Mouse (Mus musculus) embryonic facial prominence, embryonic 11.5 days (tissue): ENCODE data around the gene Ncf1. TPM values are rescaled to one million over a fixed set of nuclear protein-coding genes. Genes with fewer than 3 reads are reported as not detected.

ENCODE experiments used
- ATAC-seq: fragments of 200-750 bp; cut with Nextera tagmentation; replicated peaks from 2 replicates; pipeline ENCODE4 v1.8.0; 2017; ENCODE audit warnings: low read depth; ENCODE audit not compliant: insufficient number of reproducible peaks, low FRiP score, low TSS enrichment
- DNase-seq: peaks from one replicate; pipeline ENCODE4 v3.0.0-alpha.2; 2015; ENCODE audit warnings: low spot score
- H3K27ac ChIP-seq: fragments of 300-500 bp; sonication (generic); replicated peaks from 2 replicates; pipeline ENCODE4 v1.5.1; 2014; ENCODE audit warnings: mild to moderate bottlenecking, low read depth, low read length, control low read depth
- H3K27me3 ChIP-seq: fragments of 300-500 bp; sonication (generic); 2 replicates; pipeline ENCODE4 v1.6.1; 2014; ENCODE audit warnings: mild to moderate bottlenecking, low read length, moderate library complexity, mixed read lengths; ENCODE audit not compliant: control insufficient read depth, insufficient read depth
- H3K36me3 ChIP-seq: fragments of 300-500 bp; sonication (generic); replicated peaks from 2 replicates; pipeline ENCODE4 v1.6.1; 2014; ENCODE audit warnings: low read depth, mild to moderate bottlenecking, low read length, moderate library complexity, mixed read lengths; ENCODE audit not compliant: control insufficient read depth, insufficient read depth
- H3K4me1 ChIP-seq: fragments of 300-500 bp; sonication (generic); 2 replicates; pipeline ENCODE4 v1.6.1; 2014; ENCODE audit warnings: low read length, mixed read lengths; ENCODE audit not compliant: control insufficient read depth, insufficient read depth
- H3K4me2 ChIP-seq: fragments of 300-500 bp; sonication (generic); 2 replicates; pipeline ENCODE4 v1.6.1; 2014; ENCODE audit warnings: low read depth, mild to moderate bottlenecking, control low read depth, low read length, moderate library complexity
- H3K4me3 ChIP-seq: fragments of 300-500 bp; sonication (generic); 2 replicates; pipeline ENCODE4 v1.5.1; 2014; ENCODE audit warnings: low read depth, low read length, control low read depth
- H3K9ac ChIP-seq: fragments of 300-500 bp; sonication (generic); replicated peaks from 2 replicates; pipeline ENCODE4 v1.6.1; 2014; ENCODE audit warnings: mild to moderate bottlenecking, control low read depth, low read length
- H3K9me3 ChIP-seq: fragments of 300-500 bp; sonication (generic); replicated peaks from 2 replicates; pipeline ENCODE4 v1.6.1; 2016; ENCODE audit warnings: mild to moderate bottlenecking, low read length, inconsistent platforms, mixed read lengths; ENCODE audit not compliant: control insufficient read depth
- WGBS: fragments of 180-500 bp; shearing (Covaris S2); extraction: QIAGEN DNeasy Blood & Tissue Kit; methylation state at CpG from one replicate; pipeline ENCODE4 v1.1.7; 2014; 5-methylcytosine and 5-hydroxymethylcytosine counted together
- polyA plus RNA-seq: library from polyadenylated mRNA; unstranded; fragments of >200 nt; fragmentation: Nextera tagmentation; extraction: Ambion mirVana; gene quantifications from 2 replicates; pipeline ENCODE4 v1.2.1, GENCODE M21; 2014

Ncf1 gene
- polyA plus RNA-seq, 1 experiment from 2014 or later, result 2.5 TPM

DNA sequence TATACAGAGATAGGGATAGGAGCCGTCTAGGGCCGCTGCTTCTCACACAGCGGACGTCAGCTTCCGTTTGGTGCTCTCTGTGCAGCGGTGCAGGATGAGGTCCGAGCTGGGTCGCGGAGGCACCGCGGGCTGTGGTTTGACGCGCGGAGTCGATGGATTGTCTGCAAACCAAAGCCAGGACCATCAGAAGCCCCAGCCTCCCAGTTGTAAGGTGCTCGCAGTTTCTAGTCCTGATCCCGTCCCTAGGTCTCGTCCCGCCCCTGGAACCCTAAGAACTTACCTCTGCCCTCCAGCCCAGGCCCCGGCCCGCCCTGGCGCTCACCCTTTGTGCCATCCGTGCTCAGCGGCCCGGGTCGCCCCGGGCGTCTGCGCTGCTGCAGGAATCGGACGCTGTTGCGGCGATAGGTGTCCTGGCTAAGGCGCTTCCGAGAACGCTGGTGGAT, 7.7 kb downstream of the Ncf1 start:
- peak overlapping the region; percentile 8 for H3K4me3 ChIP-seq
- 2% methylated on average over 36 of the region's 36 CpGs for WGBS
- peaks cover 6% of the 10 kb centered on the region; the same call in 1 of the 2 replicates for H3K4me1 ChIP-seq
- DNase-seq (peak; percentile 41), ATAC-seq (no peak)
- no peaks in the 10 kb centered on the region for H3K36me3 ChIP-seq
- peak overlapping the region; percentile 62 for H3K9ac ChIP-seq
- no peak overlapping the region for H3K27ac ChIP-seq
- H3K9me3 ChIP-seq, result no peaks in the 10 kb centered on the region
- H3K27me3 ChIP-seq, result no peaks in the 10 kb centered on the region
- H3K4me2 ChIP-seq, result peak overlapping the region; percentile 54

DNA sequence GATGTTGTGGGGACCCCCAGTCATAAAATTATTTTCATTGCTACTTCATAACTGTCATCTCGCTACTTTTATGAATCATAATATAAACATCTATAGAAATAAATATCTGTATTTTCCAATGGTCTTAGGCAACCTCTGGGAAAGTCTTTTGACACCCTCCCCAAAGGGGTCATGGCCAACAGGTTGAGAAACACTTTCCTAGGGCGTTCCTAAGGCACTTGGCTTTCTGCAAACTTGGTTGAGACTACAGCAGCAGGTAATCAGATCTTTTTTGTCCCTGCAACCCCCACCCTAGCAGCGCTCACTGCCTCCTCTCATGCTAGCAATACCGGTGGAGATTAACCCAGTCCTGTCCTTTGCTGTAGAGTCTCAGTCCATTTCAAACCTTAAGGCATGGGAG, 8.1 kb downstream of the Ncf1 start:
- Histone ChIP-seq H3K4me1 (0 out of 2 replicates have a peak, but pooled peaks cover 3% of the 10 kb centered on the region), H3K4me3 (no peak overlapping the region; the same call in 1 of the 2 replicates), H3K27ac (no peak overlapping the region), H3K4me2 (0 out of 2 replicates have a peak overlapping the region, but pooled peaks have one; percentile 54), H3K9me3 (no peaks in the 10 kb centered on the region), H3K9ac (peak overlapping the region; percentile 62), H3K27me3 (no peaks in the 10 kb centered on the region), H3K36me3 (no peaks in the 10 kb centered on the region)
- DNase-seq, result no peak
- ATAC-seq, result no peak
- WGBS, result 37% methylated on average over 4 of the region's 4 CpGs

DNA sequence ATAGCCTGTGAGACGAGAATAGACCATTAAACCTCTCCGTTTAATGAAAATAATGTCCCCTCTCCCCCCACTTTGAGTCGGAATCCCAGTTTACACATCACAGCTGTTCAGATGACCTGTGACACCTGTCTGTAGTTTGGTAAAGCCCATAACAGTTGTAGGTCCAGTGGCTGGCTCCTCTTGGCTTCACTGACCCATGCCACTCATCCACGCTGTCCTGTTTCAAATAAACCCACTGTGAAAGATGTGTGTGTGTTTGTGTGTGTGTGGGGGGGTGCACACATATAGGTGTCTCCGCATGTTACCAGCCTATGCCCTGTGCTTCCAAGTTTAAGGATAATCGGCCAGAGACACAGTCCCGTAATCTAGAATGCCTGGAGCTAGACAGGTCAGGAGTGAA, 11.5 kb downstream of the Ncf1 start:
- no peak overlapping the region for H3K9ac ChIP-seq
- H3K4me3 ChIP-seq, result no peak overlapping the region
- H3K9me3 ChIP-seq, result no peaks in the 10 kb centered on the region
- H3K27me3 ChIP-seq, result no peaks in the 10 kb centered on the region
- H3K36me3 ChIP-seq, result no peaks in the 10 kb centered on the region
- WGBS, result 90% methylated on average over 7 of the region's 7 CpGs
- DNase-seq (no peak), ATAC-seq (no peak)
- no peak overlapping the region for H3K4me2 ChIP-seq
- H3K4me1 ChIP-seq, result 0 out of 2 replicates have a peak, but pooled peaks cover 3% of the 10 kb centered on the region
- no peak overlapping the region for H3K27ac ChIP-seq

DNA sequence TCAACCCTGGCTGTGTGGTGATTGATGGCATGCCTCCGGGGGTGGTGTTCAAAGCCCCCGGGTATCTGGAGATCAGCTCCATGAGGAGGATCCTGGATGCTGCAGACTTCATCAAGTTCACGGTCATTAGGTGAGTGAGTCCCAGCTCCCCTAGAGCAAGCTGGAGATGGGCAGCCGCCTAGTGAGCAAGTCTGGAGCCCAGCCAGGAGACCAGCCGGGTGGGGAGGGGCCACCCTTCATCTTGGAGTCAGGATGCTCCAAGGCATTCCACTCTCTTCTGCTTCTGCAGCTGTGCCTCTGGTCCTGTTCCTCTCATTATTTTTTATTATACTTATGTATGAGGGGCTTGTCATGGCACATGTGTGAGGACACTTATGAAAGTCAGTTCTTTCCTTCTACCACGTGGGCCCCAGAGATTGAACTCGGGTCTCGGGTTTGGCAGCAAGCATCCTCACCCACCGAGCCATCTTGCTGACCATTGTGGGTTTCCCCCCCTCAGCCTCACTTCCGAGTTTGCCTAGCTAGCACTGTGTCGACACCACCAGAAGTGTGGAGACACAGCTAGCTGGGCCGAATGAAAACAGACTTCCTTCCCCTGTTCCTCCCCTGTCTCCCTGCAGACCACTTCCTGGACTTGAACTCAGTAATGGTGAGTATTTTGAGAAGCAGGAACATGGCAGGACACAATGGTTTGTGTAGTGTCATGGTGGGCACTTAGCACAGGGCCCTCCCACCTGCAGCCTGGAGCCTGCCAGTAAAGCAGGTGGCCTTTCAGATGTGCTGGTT, 15.2 kb downstream of the Ncf1 start:
- DNase-seq, result no peak
- Histone ChIP-seq H3K27me3 (no peaks in the 10 kb centered on the region), H3K4me2 (no peak overlapping the region), H3K9me3 (no peaks in the 10 kb centered on the region), H3K4me3 (no peak overlapping the region), H3K9ac (no peak overlapping the region), H3K27ac (no peak overlapping the region), H3K36me3 (no peaks in the 10 kb centered on the region), H3K4me1 (no peaks in the 10 kb centered on the region)
- no peak for ATAC-seq
- WGBS, result 81% methylated on average over 12 of the region's 12 CpGs

DNA sequence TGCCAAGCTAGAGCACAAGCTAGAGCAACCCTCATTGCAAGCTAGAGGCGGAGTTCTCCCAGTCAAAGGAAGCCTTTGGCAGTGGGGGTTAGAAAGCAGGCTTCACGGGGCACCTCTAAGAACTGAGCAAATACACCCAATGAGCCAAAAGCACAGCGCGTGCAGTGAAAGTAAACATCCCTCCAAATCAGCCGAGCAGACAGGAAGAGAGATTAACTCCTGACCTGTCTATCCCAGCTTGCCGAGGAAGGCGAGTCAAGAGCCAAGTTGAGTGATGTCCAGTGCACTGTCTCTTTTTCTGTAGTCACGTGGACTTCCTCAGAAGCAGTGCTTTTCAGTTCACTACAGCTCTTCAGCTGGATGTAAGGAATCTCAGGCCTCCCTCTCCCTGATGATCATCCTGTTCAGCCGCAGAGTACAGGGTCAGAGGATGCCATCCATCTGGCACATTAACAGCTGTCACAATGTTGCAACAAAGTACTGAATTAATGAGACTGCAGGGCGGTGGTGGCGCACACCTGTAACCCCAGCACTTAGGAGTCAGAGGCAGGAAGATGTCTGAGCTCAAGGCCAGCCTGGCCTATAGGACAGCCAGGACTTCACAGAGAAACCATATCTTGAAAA, 19.4 kb downstream of the Ncf1 start:
- H3K36me3 ChIP-seq, result no peaks in the 10 kb centered on the region
- no peak for ATAC-seq
- no peak overlapping the region for H3K4me3 ChIP-seq
- 58% methylated on average over 11 of the region's 11 CpGs for WGBS
- no peak for DNase-seq
- H3K27me3 ChIP-seq, result no peaks in the 10 kb centered on the region
- no peak overlapping the region for H3K4me2 ChIP-seq
- H3K27ac ChIP-seq, result no peak overlapping the region
- H3K4me1 ChIP-seq, result no peaks in the 10 kb centered on the region
- H3K9me3 ChIP-seq, result no peaks in the 10 kb centered on the region
- no peak overlapping the region for H3K9ac ChIP-seq

DNA sequence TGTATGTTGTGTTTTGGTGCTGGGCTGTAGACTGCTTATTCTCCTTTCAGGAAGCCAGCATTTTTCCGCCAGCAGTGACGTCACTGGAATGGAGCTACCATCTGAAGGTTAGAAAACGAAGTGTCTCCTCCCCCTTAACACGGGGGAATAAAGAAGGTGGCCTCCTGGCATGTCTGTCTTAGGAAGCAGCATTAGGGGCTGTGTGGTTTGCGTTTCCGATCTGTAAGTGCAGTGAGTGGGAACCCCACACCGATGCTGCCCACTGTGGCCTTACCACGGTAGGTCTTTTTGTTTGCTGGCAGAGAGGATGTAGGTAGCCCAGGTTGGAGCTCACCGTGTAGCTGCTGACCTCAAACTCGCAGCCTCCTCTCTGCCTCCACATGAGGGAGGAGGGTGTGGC, 22.7 kb downstream of the Ncf1 start:
- Histone ChIP-seq H3K4me2 (no peak overlapping the region), H3K27me3 (no peaks in the 10 kb centered on the region), H3K36me3 (no peaks in the 10 kb centered on the region), H3K4me1 (no peaks in the 10 kb centered on the region), H3K9me3 (no peaks in the 10 kb centered on the region), H3K9ac (no peak overlapping the region), H3K4me3 (no peak overlapping the region), H3K27ac (no peak overlapping the region)
- no peak for DNase-seq
- no peak for ATAC-seq
- 86% methylated on average over 10 of the region's 10 CpGs for WGBS

DNA sequence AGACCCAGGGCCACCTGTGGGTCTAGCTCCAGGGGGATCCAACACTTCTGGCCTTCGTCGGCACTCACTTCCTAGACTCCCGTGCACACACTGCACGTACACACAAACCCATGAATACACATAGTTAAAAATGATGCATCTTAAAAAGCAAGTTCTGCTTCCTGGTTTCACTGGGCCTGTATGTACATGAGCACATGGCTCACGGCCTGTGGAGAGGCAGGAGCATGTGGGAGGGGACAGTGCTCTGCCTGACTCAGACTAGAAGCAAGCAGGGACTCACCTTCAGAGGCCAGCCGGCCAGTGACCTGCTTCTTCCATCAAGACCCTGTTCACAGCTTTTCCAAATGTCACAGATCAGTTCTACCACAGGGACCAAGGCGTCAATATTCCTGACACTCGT, 35.8 kb downstream of the Ncf1 start:
- H3K27ac ChIP-seq, result no peak overlapping the region
- DNase-seq, result no peak
- H3K27me3 ChIP-seq, result no peaks in the 10 kb centered on the region
- no peak overlapping the region for H3K9ac ChIP-seq
- no peak overlapping the region for H3K4me2 ChIP-seq
- H3K4me1 ChIP-seq, result no peaks in the 10 kb centered on the region
- no peak overlapping the region for H3K4me3 ChIP-seq
- H3K36me3 ChIP-seq, result no peaks in the 10 kb centered on the region; the same call in 1 of the 2 replicates
- no peaks in the 10 kb centered on the region for H3K9me3 ChIP-seq
- whole genome bisulfite sequencing, result 87% methylated on average over 8 of the region's 8 CpGs
- no peak for ATAC-seq

DNA sequence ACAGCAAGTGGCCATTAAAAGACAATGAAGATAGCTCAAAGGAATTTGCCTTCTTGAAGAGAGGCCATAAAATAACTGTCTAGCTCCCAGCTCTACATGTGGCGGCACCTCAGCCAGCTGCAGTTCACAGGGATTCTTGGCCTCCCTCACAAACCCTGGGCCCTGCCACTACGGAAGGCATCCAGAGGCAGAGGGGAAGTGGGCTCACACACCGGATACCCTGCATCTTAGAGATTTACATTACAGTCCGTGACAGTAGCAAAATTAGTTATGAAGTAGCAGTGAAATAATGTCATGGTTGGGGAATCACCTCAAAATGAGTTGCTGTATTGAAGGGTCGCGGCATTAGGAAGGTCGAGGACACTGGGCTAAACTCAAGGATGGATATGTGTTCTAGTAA, 40.9 kb downstream of the Ncf1 start:
- ATAC-seq (no peak), DNase-seq (no peak)
- no peak overlapping the region for H3K4me3 ChIP-seq
- no peaks in the 10 kb centered on the region for H3K36me3 ChIP-seq
- H3K4me2 ChIP-seq, result no peak overlapping the region
- H3K9ac ChIP-seq, result no peak overlapping the region
- no peaks in the 10 kb centered on the region for H3K27me3 ChIP-seq
- no peak overlapping the region for H3K27ac ChIP-seq
- H3K9me3 ChIP-seq, result no peaks in the 10 kb centered on the region
- H3K4me1 ChIP-seq, result no peaks in the 10 kb centered on the region
- WGBS, result 89% methylated on average over 7 of the region's 7 CpGs
